Mouse (Mus musculus): ENCODE measurements at regions not wholly inside any gene's neighbourhood (a gene's known extent, or its start where the extent isn't known, plus 50 kb on each side); places are given as distances from the start of the nearest gene placed in this dataset.

- H3K9ac ChIP-seq: no peak overlapping the region
Observed at GRCm38 (mm10) chr16:71489415-71489814, 818.7 kb upstream of the Robo1 start.

GRCm38 (mm10) chr16:71496478-71497198 lies 811.5 kb upstream of the Robo1 start:
- H3K9me3 ChIP-seq (replicated peaks): no peaks in the 10 kb centered on the region
- 0 out of 2 replicates have a peak, but pooled peaks cover 2% of the 10 kb centered on the region for H3K4me1 ChIP-seq
- no peak overlapping the region for H3K27ac ChIP-seq
- H3K4me3 ChIP-seq: no peak overlapping the region
- H3K4me2 ChIP-seq (replicated peaks): no peak overlapping the region
- H3K9ac ChIP-seq: no peak overlapping the region
- WGBS: 62% methylated on average over 2 of the region's 2 CpGs
- no peaks in the 10 kb centered on the region for H3K36me3 ChIP-seq
- ATAC-seq (ENCODE audit: low FRiP score): peak; percentile 86
- H3K27me3 ChIP-seq: no peaks in the 10 kb centered on the region

More at GRCm38 (mm10) chr16:71489415-71489814, 818.7 kb upstream of the Robo1 start:
- no peaks in the 10 kb centered on the region for H3K27me3 ChIP-seq
- no peaks in the 10 kb centered on the region for H3K4me1 ChIP-seq
- no peaks in the 10 kb centered on the region for H3K36me3 ChIP-seq
- no peaks in the 10 kb centered on the region for H3K9me3 ChIP-seq (replicated peaks)
- no peak overlapping the region for H3K4me2 ChIP-seq (replicated peaks)
- 86% methylated on average over 3 of the region's 3 CpGs for WGBS
- ATAC-seq (ENCODE audit: low FRiP score): no peak
- H3K27ac ChIP-seq: no peak overlapping the region
- no peak overlapping the region for H3K4me3 ChIP-seq

- H3K27ac ChIP-seq: peak overlapping the region; percentile 30; the same call in 1 of the 2 replicates
- H3K9me3 ChIP-seq (replicated peaks): no peaks in the 10 kb centered on the region
- peak; percentile 51 for ATAC-seq (ENCODE audit: low FRiP score)
- no peaks in the 10 kb centered on the region for H3K27me3 ChIP-seq
- no peak overlapping the region for H3K4me3 ChIP-seq
- H3K9ac ChIP-seq: no peak overlapping the region
- H3K4me2 ChIP-seq (replicated peaks): no peak overlapping the region
- 0 out of 2 replicates have a peak, but pooled peaks cover 2% of the 10 kb centered on the region for H3K4me1 ChIP-seq
- 34% methylated on average over 3 of the region's 3 CpGs for WGBS
- H3K36me3 ChIP-seq: no peaks in the 10 kb centered on the region
Observed at GRCm38 (mm10) chr16:71497199-71497584, 810.9 kb upstream of the Robo1 start.

- Histone ChIP-seq H3K9ac (no peak overlapping the region), H3K27ac (no peak overlapping the region), H3K27me3 (no peaks in the 10 kb centered on the region), H3K36me3 (no peaks in the 10 kb centered on the region), H3K4me1 (no peaks in the 10 kb centered on the region), H3K4me3 (no peak overlapping the region), H3K4me2 (replicated peaks) (no peak overlapping the region), H3K9me3 (replicated peaks) (0 out of 2 replicates have a peak, but pooled peaks cover 3% of the 10 kb centered on the region)
- ATAC-seq (ENCODE audit: low FRiP score): no peak
- 61% methylated on average over 2 of the region's 2 CpGs for WGBS
Observed at GRCm38 (mm10) chr16:71511381-71511780, 796.7 kb upstream of the Robo1 start.

DNA sequence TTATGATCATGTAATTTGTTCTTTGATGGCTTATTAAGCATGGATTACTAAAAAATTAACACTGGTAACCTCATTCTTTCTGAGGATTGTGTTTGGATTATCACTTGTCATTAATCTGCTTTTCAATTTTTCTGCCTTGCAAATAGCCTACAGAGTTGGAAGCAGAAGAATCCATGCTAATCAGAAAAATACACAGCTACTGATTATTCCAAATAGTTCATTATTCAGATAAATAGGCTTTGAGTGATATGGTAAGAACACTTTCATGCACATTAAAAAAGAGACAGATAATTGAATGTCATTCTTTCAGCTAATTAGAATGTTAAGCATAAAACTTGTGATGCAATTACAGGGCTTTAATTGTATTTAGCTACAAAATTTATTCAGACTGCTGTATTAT lies 768.8 kb upstream of the Robo1 start:
- H3K27ac ChIP-seq: no peak overlapping the region
- ATAC-seq (ENCODE audit: low FRiP score): no peak

More for the DNA sequence above, 768.8 kb upstream of the Robo1 start:
- no peaks in the 10 kb centered on the region for H3K36me3 ChIP-seq
- H3K9me3 ChIP-seq (replicated peaks): no peaks in the 10 kb centered on the region
- no peak overlapping the region for H3K4me3 ChIP-seq
- H3K9ac ChIP-seq: no peak overlapping the region
- no peaks in the 10 kb centered on the region for H3K4me1 ChIP-seq
- no peak overlapping the region for H3K4me2 ChIP-seq (replicated peaks)
- no peaks in the 10 kb centered on the region for H3K27me3 ChIP-seq

Data from hindbrain, embryonic 12.5 days (tissue).